Mouse (Mus musculus) heart, postnatal 0 days (tissue): ENCODE measurements at regions not wholly inside any gene's neighbourhood (a gene's known extent, or its start where the extent isn't known, plus 50 kb on each side); places are given as distances from the start of the nearest gene placed in this dataset.

Experiments used
- CTCF ChIP-seq: IDR thresholded peaks from 2 replicates; pipeline ENCODE4 v1.5.1; 2016; ENCODE audit warnings: antibody characterized with exemption, control low read depth, low read depth
- EP300 ChIP-seq: IDR thresholded peaks from 2 replicates; pipeline ENCODE4 v1.6.1; 2016; ENCODE audit warnings: antibody characterized with exemption, low read depth

- TF ChIP-seq EP300, result no peak
- no peak for TF ChIP-seq CTCF
Measured at GRCm38 (mm10) chr12:52381968-52382325, 121.8 kb upstream of the Arhgap5 start.
